Mouse (Mus musculus): Measurements from ENCODE around the gene Rmnd1. TPM values are rescaled to one million over a fixed set of nuclear protein-coding genes. Genes with fewer than 3 reads are reported as not detected.

Gene Rmnd1
- polyA plus RNA-seq, 1 experiment from 2014 or later = 17.9 TPM

DNA sequence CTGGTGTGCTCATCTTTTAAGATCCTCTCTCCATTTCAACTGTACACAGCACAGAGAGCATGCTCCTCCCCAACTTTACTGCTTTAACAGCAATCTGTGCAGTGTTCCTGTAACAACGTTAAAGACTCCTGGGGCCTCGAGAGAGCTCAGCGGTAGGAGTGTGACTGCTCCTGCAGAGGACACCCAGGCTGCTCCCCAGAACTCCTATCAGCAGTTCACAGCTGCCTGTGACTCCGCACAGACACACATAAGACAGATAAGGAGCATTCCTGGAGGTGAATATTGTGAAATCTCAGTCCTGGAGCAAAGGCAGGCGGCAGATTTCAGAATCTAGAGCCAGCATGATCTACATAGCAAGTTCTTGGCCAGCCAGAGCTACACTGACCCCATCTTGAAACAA, 26.7 kb downstream of the Rmnd1 start:
- 64% methylated on average over 5 of the region's 5 CpGs for WGBS
- H3K27ac ChIP-seq (ENCODE audit: low read length) = no peak overlapping the region

DNA sequence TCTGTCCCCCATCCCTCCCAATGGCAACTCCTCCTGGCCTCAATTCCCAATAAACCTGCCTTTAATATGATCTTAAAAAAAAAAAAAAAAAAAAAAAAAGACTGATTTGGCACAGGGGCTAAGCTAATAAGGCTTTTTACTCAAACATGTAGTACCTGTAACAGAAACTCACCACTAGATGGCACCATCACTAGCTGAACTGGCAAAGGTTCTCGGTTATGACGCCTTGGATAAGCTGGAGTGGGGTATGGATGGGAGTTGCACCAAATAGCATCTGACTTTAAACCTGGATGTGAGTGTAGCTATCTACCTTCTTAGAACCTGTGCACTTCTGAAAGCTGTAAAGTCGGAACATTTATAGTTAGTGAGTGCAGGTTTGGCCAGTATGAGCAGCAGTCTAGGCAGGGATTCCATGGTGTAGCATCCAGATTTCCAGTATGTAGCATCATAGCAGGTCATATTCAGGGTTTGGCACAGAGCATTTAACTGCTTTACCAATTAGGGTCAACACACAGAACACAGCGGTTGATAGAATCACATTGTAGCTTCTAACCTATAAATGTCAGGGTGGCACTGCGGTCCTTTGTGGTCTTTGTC, 27.2 kb downstream of the Rmnd1 start:
- Histone ChIP-seq H3K27me3 (replicated peaks; ENCODE audit: insufficient read depth, low read length) (no peaks in the 10 kb centered on the region), H3K4me1 (ENCODE audit: insufficient read depth, low read depth, low read length) (no peaks in the 10 kb centered on the region), H3K9ac (replicated peaks; ENCODE audit: low read depth) (no peak overlapping the region), H3K4me2 (replicated peaks; ENCODE audit: low read depth, low read length) (no peak overlapping the region), H3K4me3 (ENCODE audit: low read depth, low read length) (no peak overlapping the region), H3K27ac (ENCODE audit: low read length) (no peak overlapping the region), H3K9me3 (ENCODE audit: low read length) (no peaks in the 10 kb centered on the region), H3K36me3 (ENCODE audit: insufficient read depth, low read length) (peaks cover 15% of the 10 kb centered on the region)
- 55% methylated on average over 5 of the region's 5 CpGs for WGBS
- ATAC-seq (peak; percentile 41; the same call in 1 of the 2 replicates), DNase-seq (ENCODE audit: low spot score) (peak; percentile 82)
- TF ChIP-seq CTCF (IDR thresholded peaks at IDR 0.05) = peak; percentile 81
- TF ChIP-seq EP300 (IDR thresholded peaks at IDR 0.05) = no peak

More for the DNA sequence above, 26.7 kb downstream of the Rmnd1 start:
- DNase-seq (ENCODE audit: low spot score) (no peak), ATAC-seq (peak; percentile 16; the same call in 1 of the 2 replicates)
- Histone ChIP-seq H3K9ac (replicated peaks; ENCODE audit: low read depth) (no peak overlapping the region), H3K36me3 (ENCODE audit: insufficient read depth, low read length) (peaks cover 15% of the 10 kb centered on the region), H3K4me1 (ENCODE audit: insufficient read depth, low read depth, low read length) (no peaks in the 10 kb centered on the region), H3K9me3 (ENCODE audit: low read length) (no peaks in the 10 kb centered on the region), H3K4me2 (replicated peaks; ENCODE audit: low read depth, low read length) (no peak overlapping the region), H3K27me3 (replicated peaks; ENCODE audit: insufficient read depth, low read length) (no peaks in the 10 kb centered on the region), H3K4me3 (ENCODE audit: low read depth, low read length) (no peak overlapping the region)
- TF ChIP-seq CTCF (IDR thresholded peaks at IDR 0.05) (no peak), EP300 (IDR thresholded peaks at IDR 0.05) (no peak)

- Histone ChIP-seq H3K36me3 (ENCODE audit: insufficient read depth, low read length) (no peaks in the 10 kb centered on the region; the same call in none of the 2 replicates), H3K27ac (ENCODE audit: low read length) (no peak overlapping the region), H3K4me1 (ENCODE audit: insufficient read depth, low read depth, low read length) (peaks cover 2% of the 10 kb centered on the region; the same call in 1 of the 2 replicates), H3K9ac (replicated peaks; ENCODE audit: low read depth) (no peak overlapping the region), H3K9me3 (ENCODE audit: low read length) (no peaks in the 10 kb centered on the region), H3K4me2 (replicated peaks; ENCODE audit: low read depth, low read length) (no peak overlapping the region), H3K4me3 (ENCODE audit: low read depth, low read length) (no peak overlapping the region), H3K27me3 (replicated peaks; ENCODE audit: insufficient read depth, low read length) (no peaks in the 10 kb centered on the region)
- no peak for DNase-seq (ENCODE audit: low spot score)
- 77% methylated on average over 5 of the region's 5 CpGs for WGBS
- TF ChIP-seq EP300 (IDR thresholded peaks at IDR 0.05) (no peak), CTCF (IDR thresholded peaks at IDR 0.05) (no peak)
- no peak for ATAC-seq
Observed at GRCm38 (mm10) chr10:4398058-4398457, 34.1 kb downstream of the Rmnd1 start.

- Histone ChIP-seq H3K36me3 (ENCODE audit: insufficient read depth, low read length) (no peaks in the 10 kb centered on the region; the same call in none of the 2 replicates), H3K4me1 (ENCODE audit: insufficient read depth, low read depth, low read length) (peaks cover 2% of the 10 kb centered on the region; the same call in 1 of the 2 replicates), H3K9ac (replicated peaks; ENCODE audit: low read depth) (no peak overlapping the region), H3K27me3 (replicated peaks; ENCODE audit: insufficient read depth, low read length) (no peaks in the 10 kb centered on the region), H3K4me2 (replicated peaks; ENCODE audit: low read depth, low read length) (no peak overlapping the region), H3K4me3 (ENCODE audit: low read depth, low read length) (no peak overlapping the region), H3K9me3 (ENCODE audit: low read length) (no peaks in the 10 kb centered on the region), H3K27ac (ENCODE audit: low read length) (no peak overlapping the region)
- ATAC-seq = peak; percentile 34; the same call in 1 of the 2 replicates
- WGBS = 63% methylated on average over 3 of the region's 3 CpGs
- peak; percentile 31 for DNase-seq (ENCODE audit: low spot score)
- TF ChIP-seq CTCF (IDR thresholded peaks at IDR 0.05) (no peak), EP300 (IDR thresholded peaks at IDR 0.05) (no peak)
Observed at GRCm38 (mm10) chr10:4395321-4395720, 36.9 kb downstream of the Rmnd1 start.

DNA sequence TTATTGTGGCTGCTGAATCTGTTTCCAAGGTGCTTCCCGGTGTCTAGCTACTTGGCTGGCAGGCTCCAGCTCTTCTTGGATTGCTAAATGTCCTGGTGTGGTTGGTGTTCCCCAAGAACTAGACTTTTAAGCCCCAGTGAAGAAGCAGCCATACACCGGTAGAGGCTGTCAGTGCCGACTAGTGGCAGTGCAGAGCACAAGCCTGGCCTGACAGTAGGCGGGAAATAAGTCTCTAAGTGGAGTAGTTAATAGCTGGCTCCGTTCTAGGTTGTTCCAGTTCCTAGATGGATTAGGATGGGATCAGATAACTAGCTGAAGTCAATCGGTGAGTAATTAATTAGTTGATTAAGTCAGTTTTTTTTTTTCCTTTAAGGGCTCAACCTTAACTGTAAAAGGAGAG, 40.3 kb downstream of the Rmnd1 start:
- no peak for ATAC-seq
- H3K27me3 ChIP-seq (replicated peaks; ENCODE audit: insufficient read depth, low read length) = no peaks in the 10 kb centered on the region
- H3K9me3 ChIP-seq (ENCODE audit: low read length) = no peaks in the 10 kb centered on the region
- H3K4me2 ChIP-seq (replicated peaks; ENCODE audit: low read depth, low read length) = no peak overlapping the region
- peaks cover 18% of the 10 kb centered on the region; the same call in 1 of the 2 replicates for H3K4me1 ChIP-seq (ENCODE audit: insufficient read depth, low read depth, low read length)
- H3K9ac ChIP-seq (replicated peaks; ENCODE audit: low read depth) = no peak overlapping the region
- WGBS = 27% methylated on average over 6 of the region's 6 CpGs
- H3K27ac ChIP-seq (ENCODE audit: low read length) = no peak overlapping the region
- no peaks in the 10 kb centered on the region; the same call in none of the 2 replicates for H3K36me3 ChIP-seq (ENCODE audit: insufficient read depth, low read length)
- H3K4me3 ChIP-seq (ENCODE audit: low read depth, low read length) = no peak overlapping the region
- DNase-seq (ENCODE audit: low spot score) = peak; percentile 61
- TF ChIP-seq CTCF (IDR thresholded peaks at IDR 0.05) (peak; percentile 82), EP300 (IDR thresholded peaks at IDR 0.05) (no peak)

DNA sequence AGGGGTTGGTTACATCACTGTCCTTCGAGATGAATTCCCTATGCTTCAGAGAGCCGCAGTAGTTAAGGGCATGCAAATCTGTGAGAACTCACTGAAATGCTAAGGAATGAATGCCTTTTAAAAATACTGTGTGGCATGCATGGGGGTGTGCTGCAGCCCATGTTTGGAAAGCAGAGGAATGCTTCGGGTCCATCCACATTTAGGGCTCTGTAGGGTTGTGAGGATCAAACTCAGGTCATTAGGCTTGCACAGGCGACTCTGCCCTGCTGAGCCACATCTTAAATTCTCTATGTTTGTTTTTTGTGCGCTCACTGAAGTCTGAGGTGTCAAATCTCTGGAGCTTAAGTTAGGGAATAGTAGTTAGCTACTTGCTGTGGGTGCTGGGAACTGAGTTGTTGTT, 41.1 kb downstream of the Rmnd1 start:
- H3K27me3 ChIP-seq (replicated peaks; ENCODE audit: insufficient read depth, low read length) = no peaks in the 10 kb centered on the region
- H3K9ac ChIP-seq (replicated peaks; ENCODE audit: low read depth) = no peak overlapping the region
- ATAC-seq (no peak), DNase-seq (ENCODE audit: low spot score) (no peak)
- H3K4me1 ChIP-seq (ENCODE audit: insufficient read depth, low read depth, low read length) = peaks cover 18% of the 10 kb centered on the region; the same call in 1 of the 2 replicates
- H3K4me2 ChIP-seq (replicated peaks; ENCODE audit: low read depth, low read length) = no peak overlapping the region
- H3K27ac ChIP-seq (ENCODE audit: low read length) = no peak overlapping the region
- WGBS = 60% methylated on average over 5 of the region's 5 CpGs
- no peaks in the 10 kb centered on the region for H3K9me3 ChIP-seq (ENCODE audit: low read length)
- no peaks in the 10 kb centered on the region; the same call in none of the 2 replicates for H3K36me3 ChIP-seq (ENCODE audit: insufficient read depth, low read length)
- TF ChIP-seq EP300 (IDR thresholded peaks at IDR 0.05) (no peak), CTCF (IDR thresholded peaks at IDR 0.05) (no peak)
- H3K4me3 ChIP-seq (ENCODE audit: low read depth, low read length) = no peak overlapping the region
